Comparison of ENCODE assay signal across 12 mouse cellular contexts in genomic region chr4:46618196-46618817, GRCm38 (mm10). TPM values are rescaled to one million over a fixed set of nuclear protein-coding genes. Genes with fewer than 3 reads are reported as not detected.
DNase-seq lines count a peak whose midpoint lies in the region; ATAC-seq and TF ChIP-seq lines count a peak whose summit lies in the region.
"Had no signal": no experiment of that assay in that cellular context is flagged by ENCODE, and none has a peak within 500 bp of the region (broad histone marks: within the 10 kb centered on the region; RNA-seq: fewer than 3 reads in every experiment).

No protein-coding gene starts in this region.

- WGBS in kidney, postnatal 0 days, result 64% methylated on average over 11 of the region's 11 CpGs
- 70% methylated on average over 11 of the region's 11 CpGs for WGBS in forebrain, embryonic 13.5 days

- H3K27me3 ChIP-seq in kidney, postnatal 0 days (ENCODE audit: insufficient read depth, low read length), result no peaks in the 10 kb centered on the region
- H3K27me3 ChIP-seq in forebrain, embryonic 13.5 days, result 0 out of 2 replicates have a peak, but pooled peaks cover 8% of the 10 kb centered on the region
- H3K27me3 ChIP-seq: lung, embryonic 15.5 days had no signal

- ATAC-seq in kidney, postnatal 0 days (replicated peaks; ENCODE audit: low FRiP score, low read depth), result no peak
- ATAC-seq in forebrain, embryonic 13.5 days, result no peak

- no peak overlapping the region for H3K27ac ChIP-seq in kidney, postnatal 0 days
- H3K27ac ChIP-seq in forebrain, embryonic 13.5 days, result no peak overlapping the region
- H3K27ac ChIP-seq: heart, embryonic 15.5 days; lung, embryonic 15.5 days had no signal

- H3K4me2 ChIP-seq in kidney, postnatal 0 days (ENCODE audit: low read length), result no peak overlapping the region
- H3K4me2 ChIP-seq in forebrain, embryonic 13.5 days, result no peak overlapping the region
- H3K4me2 ChIP-seq: heart, embryonic 15.5 days; lung, embryonic 15.5 days had no signal

- intact Hi-C loops in heart, postnatal 36 days (cut with DNase I), result no loop called here

- H3K9ac ChIP-seq in kidney, postnatal 0 days (ENCODE audit: low read depth, low read length), result no peak overlapping the region
- no peak overlapping the region for H3K9ac ChIP-seq in forebrain, embryonic 13.5 days
- H3K9ac ChIP-seq: heart, embryonic 15.5 days; lung, embryonic 15.5 days had no signal

- H3K4me3 ChIP-seq in kidney, postnatal 0 days (replicated peaks; ENCODE audit: low read depth, low read length), result no peak overlapping the region
- H3K4me3 ChIP-seq in forebrain, embryonic 13.5 days, result no peak overlapping the region
- H3K4me3 ChIP-seq: heart, embryonic 15.5 days; lung, embryonic 15.5 days had no signal

- H3K36me3 ChIP-seq in kidney, postnatal 0 days (ENCODE audit: insufficient read depth, low read length), result no peaks in the 10 kb centered on the region
- H3K36me3 ChIP-seq in forebrain, embryonic 13.5 days (ENCODE audit: poor library complexity, severe bottlenecking), result no peaks in the 10 kb centered on the region
- H3K36me3 ChIP-seq: heart, embryonic 15.5 days; lung, embryonic 15.5 days had no signal

- peak; percentile 48; the same call in 1 of the 2 replicates for TF ChIP-seq CTCF in kidney, postnatal 0 days (IDR thresholded peaks at IDR 0.05; ENCODE audit: low read depth)

- no peak for DNase-seq in kidney, postnatal 0 days (ENCODE audit: low spot score)
- DNase-seq in kidney, postnatal 4 days, result no peak
- DNase-seq in thymus, postnatal 0 days (ENCODE audit: low spot score), result peak; percentile 65
- DNase-seq in thymus, adult 18-20 months, result no peak
- peak; percentile 67 for DNase-seq in induced T-regulatory cell, adult 2 months (ENCODE audit: low read depth)
- DNase-seq in gastrocnemius, adult 18-20 months (ENCODE audit: low spot score), result no peak
- no peak for DNase-seq in heart, postnatal 36 days
- DNase-seq: kidney, adult 18-20 months; layer of hippocampus, postnatal 36 days had no signal

- no peaks in the 10 kb centered on the region for H3K4me1 ChIP-seq in kidney, postnatal 0 days (replicated peaks; ENCODE audit: insufficient read depth, low read length)
- H3K4me1 ChIP-seq in forebrain, embryonic 13.5 days, result peaks cover 7% of the 10 kb centered on the region

- no peaks in the 10 kb centered on the region for H3K9me3 ChIP-seq in kidney, postnatal 0 days (replicated peaks; ENCODE audit: low read length)
- no peaks in the 10 kb centered on the region for H3K9me3 ChIP-seq in forebrain, embryonic 13.5 days (replicated peaks)
- H3K9me3 ChIP-seq: heart, embryonic 15.5 days; lung, embryonic 15.5 days had no signal

RNA-seq across cellular contexts. Expression of gene Coro2a, which starts 16.3 kb away (rescaled TPM):
- 2.9 and 3.4 TPM in 2 replicates for polyA plus RNA-seq in kidney, postnatal 0 days (2015; fragmentation: Nextera tagmentation; extraction: Ambion mirVana)
- 12.2 and 14.5 TPM in 2 replicates for polyA plus RNA-seq in thymus, postnatal 0 days (2015; fragmentation: Nextera tagmentation; extraction: Ambion mirVana)
- under 1 TPM; 0.11 to 0.26 TPM for total RNA-seq in gastrocnemius, adult 18-20 months (2021)
- total RNA-seq in heart, postnatal 36 days (2021), result under 1 TPM; 0.28 to 0.46 TPM
- 1.8 TPM in 2 replicates for polyA plus RNA-seq in forebrain, embryonic 13.5 days (2015; fragmentation: Nextera tagmentation; extraction: Ambion mirVana)

RNA-seq across cellular contexts. Expression of gene Tbc1d2, which starts 31.7 kb away (rescaled TPM):
- polyA plus RNA-seq in kidney, postnatal 0 days (2015; fragmentation: Nextera tagmentation; extraction: Ambion mirVana), result 3.6 and 4.2 TPM in 2 replicates
- polyA plus RNA-seq in thymus, postnatal 0 days (2015; fragmentation: Nextera tagmentation; extraction: Ambion mirVana), result 2.1 and 2.2 TPM in 2 replicates
- total RNA-seq in gastrocnemius, adult 18-20 months (2021), result under 1 TPM; 0.39 to 0.83 TPM
- total RNA-seq in heart, postnatal 36 days (2021), result 1 to 10 TPM; 1.6 to 1.9 TPM
- 0.50 and 0.74 TPM in 2 replicates for polyA plus RNA-seq in forebrain, embryonic 13.5 days (2015; fragmentation: Nextera tagmentation; extraction: Ambion mirVana)

Comparison
In these comparisons a context has a peak if more than half of its experiments do, and no peak if none do; other contexts are left out.
1. DNase-seq: peak in thymus, postnatal 0 days (single experiment) and induced T-regulatory cell, adult 2 months (single experiment); none in kidney, postnatal 0 days (single experiment), kidney, postnatal 4 days (0 of 2), thymus, adult 18-20 months (0 of 2), gastrocnemius, adult 18-20 months (single experiment) and heart, postnatal 36 days (0 of 2).